Mouse (Mus musculus) stomach, postnatal 0 days (tissue): ENCODE measurements at regions not wholly inside any gene's neighbourhood (a gene's known extent, or its start where the extent isn't known, plus 50 kb on each side); places are given as distances from the start of the nearest gene placed in this dataset.

Source experiments
- CTCF ChIP-seq: IDR thresholded peaks from 2 replicates; pipeline ENCODE4 v1.5.1; 2016; ENCODE audit warnings: antibody characterized with exemption, low read depth, mild to moderate bottlenecking, moderate library complexity
- EP300 ChIP-seq: optimal IDR thresholded peaks from 2 replicates; pipeline ENCODE3; 2016; ENCODE audit warnings: antibody characterized with exemption

GRCm38 (mm10) chr13:37120219-37120618 is 70.2 kb upstream of the F13a1 start:
- TF ChIP-seq CTCF (no peak), EP300 (no peak)
